Mouse (Mus musculus): ENCODE measurements around the gene Olfr5. TPM values are rescaled to one million over a fixed set of nuclear protein-coding genes. Genes with fewer than 3 reads are reported as not detected.

Olfr5 gene
- total and polyA plus RNA-seq, 2 experiments = not detected

DNA sequence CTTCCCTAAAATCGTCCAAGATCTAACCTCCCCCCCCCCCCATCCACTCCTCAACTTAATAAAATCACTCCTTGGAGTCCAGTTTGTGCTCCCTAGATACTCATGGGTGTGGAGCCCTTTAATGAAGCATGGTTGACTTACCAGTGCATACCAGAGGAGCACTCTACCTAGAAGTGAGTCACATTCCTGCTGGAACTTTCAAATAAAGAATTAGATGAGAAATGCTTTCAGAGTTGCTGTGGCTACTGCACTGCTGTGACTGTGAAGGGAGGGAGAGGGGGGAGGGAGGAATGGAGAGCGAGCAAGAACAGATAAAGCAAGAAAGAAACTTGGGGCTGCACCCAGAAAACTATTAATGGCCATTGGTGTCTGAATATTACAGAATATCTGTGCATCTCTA is 45.6 kb downstream of the Olfr5 start:
- 68% methylated on average over 2 of the region's 2 CpGs for WGBS
- Histone ChIP-seq H3K79me2 (ENCODE audit: control insufficient read depth, insufficient read depth, low read length) (no peaks in the 10 kb centered on the region), H3K27me3 (ENCODE audit: control insufficient read depth, insufficient read depth, low read length) (no peaks in the 10 kb centered on the region), H3K4me3 (ENCODE audit: insufficient read depth, low read depth, low read length) (no peak overlapping the region), H3K36me3 (ENCODE audit: control insufficient read depth, insufficient read depth, low read length) (no peaks in the 10 kb centered on the region), H3K4me1 (ENCODE audit: control insufficient read depth, insufficient read depth, low read length) (no peaks in the 10 kb centered on the region), H3K27ac (replicated peaks; ENCODE audit: insufficient read depth, low read depth, low read length) (no peak overlapping the region), H3K9ac (ENCODE audit: low read depth, low read length) (no peak overlapping the region)
- TF ChIP-seq POLR2A (IDR thresholded peaks at IDR 0.05; ENCODE audit: extremely low read depth, insufficient read depth, low read length) (no peak), CTCF (IDR thresholded peaks at IDR 0.05; ENCODE audit: low read depth, low read length) (no peak)
- DNase-seq (ENCODE audit: extremely low read depth, low read depth, low spot score) = no peak

DNA sequence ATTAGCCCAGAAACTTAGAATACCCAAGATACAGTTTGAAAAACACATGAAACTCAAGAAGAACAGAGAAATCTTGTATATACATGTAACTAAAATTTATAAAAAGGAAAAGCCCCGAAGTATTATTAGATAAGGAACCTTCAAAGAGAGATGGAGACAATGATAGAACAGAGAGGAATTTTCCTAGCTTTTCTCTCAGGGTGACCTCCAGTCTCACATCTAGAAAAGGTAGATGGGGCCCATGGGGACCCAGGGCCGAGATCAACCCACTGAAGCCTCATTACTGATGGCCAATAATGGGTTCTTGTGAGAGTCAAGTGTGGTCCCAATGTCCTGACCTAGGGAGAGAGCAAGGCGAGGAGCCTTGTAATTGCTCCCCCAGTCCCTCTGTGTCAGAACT is 48.4 kb downstream of the Olfr5 start, which contains the start of gene Olfr1344:
TSS of gene Olfr1344 (plus strand) at position 301 of the 400 bp plus-strand sequence.
- WGBS = 62% methylated on average over 3 of the region's 3 CpGs
- H3K27ac ChIP-seq (replicated peaks; ENCODE audit: insufficient read depth, low read depth, low read length) = no peak within 1 kb of the TSS

DNA sequence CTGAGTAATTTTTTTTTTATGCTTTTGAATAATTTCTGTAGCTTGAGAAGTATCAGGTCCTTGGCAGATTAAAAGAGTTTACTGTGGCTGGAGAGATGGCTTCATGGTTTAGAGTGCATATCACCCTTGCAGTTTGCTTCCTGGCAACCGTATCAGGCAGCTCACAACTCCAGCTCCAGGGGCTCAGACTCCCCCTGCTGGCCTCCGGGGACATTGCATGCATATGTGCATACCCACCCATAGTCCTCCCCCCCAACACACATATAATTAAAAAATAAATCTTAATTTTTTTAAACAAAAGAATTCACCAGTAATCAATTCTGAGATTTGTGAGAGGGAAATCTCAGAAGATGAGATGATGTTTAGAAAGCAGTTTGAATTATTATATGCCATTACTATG is 56.4 kb downstream of the Olfr5 start:
- Histone ChIP-seq H3K36me3 (ENCODE audit: control insufficient read depth, insufficient read depth, low read length) (no peaks in the 10 kb centered on the region), H3K79me2 (ENCODE audit: control insufficient read depth, insufficient read depth, low read length) (no peaks in the 10 kb centered on the region), H3K27ac (replicated peaks; ENCODE audit: insufficient read depth, low read depth, low read length) (no peak overlapping the region), H3K4me1 (ENCODE audit: control insufficient read depth, insufficient read depth, low read length) (no peaks in the 10 kb centered on the region), H3K9ac (ENCODE audit: low read depth, low read length) (no peak overlapping the region), H3K27me3 (ENCODE audit: control insufficient read depth, insufficient read depth, low read length) (peaks cover 2% of the 10 kb centered on the region; the same call in 1 of the 2 replicates), H3K4me3 (ENCODE audit: insufficient read depth, low read depth, low read length) (no peak overlapping the region)
- peak; percentile 19 for DNase-seq (ENCODE audit: extremely low read depth, low read depth, low spot score)
- 29% methylated on average over 2 of the region's 2 CpGs for WGBS
- TF ChIP-seq POLR2A (IDR thresholded peaks at IDR 0.05; ENCODE audit: extremely low read depth, insufficient read depth, low read length) (no peak), CTCF (IDR thresholded peaks at IDR 0.05; ENCODE audit: low read depth, low read length) (peak; percentile 86)

More for the DNA sequence above, 48.4 kb downstream of the Olfr5 start, which contains the start of gene Olfr1344:
- Histone ChIP-seq H3K4me3 (ENCODE audit: insufficient read depth, low read depth, low read length) (no peak within 1 kb of the TSS), H3K27me3 (ENCODE audit: control insufficient read depth, insufficient read depth, low read length) (no peaks in the 10 kb centered on the region), H3K36me3 (ENCODE audit: control insufficient read depth, insufficient read depth, low read length) (no peaks in the 10 kb centered on the region), H3K79me2 (ENCODE audit: control insufficient read depth, insufficient read depth, low read length) (no peaks in the 10 kb centered on the region), H3K4me1 (ENCODE audit: control insufficient read depth, insufficient read depth, low read length) (no peaks in the 10 kb centered on the region), H3K9ac (ENCODE audit: low read depth, low read length) (no peak within 1 kb of the TSS)
- TF ChIP-seq CTCF (IDR thresholded peaks at IDR 0.05; ENCODE audit: low read depth, low read length) (no peak), POLR2A (IDR thresholded peaks at IDR 0.05; ENCODE audit: extremely low read depth, insufficient read depth, low read length) (no peak)
- no peak for DNase-seq (ENCODE audit: extremely low read depth, low read depth, low spot score)

DNA sequence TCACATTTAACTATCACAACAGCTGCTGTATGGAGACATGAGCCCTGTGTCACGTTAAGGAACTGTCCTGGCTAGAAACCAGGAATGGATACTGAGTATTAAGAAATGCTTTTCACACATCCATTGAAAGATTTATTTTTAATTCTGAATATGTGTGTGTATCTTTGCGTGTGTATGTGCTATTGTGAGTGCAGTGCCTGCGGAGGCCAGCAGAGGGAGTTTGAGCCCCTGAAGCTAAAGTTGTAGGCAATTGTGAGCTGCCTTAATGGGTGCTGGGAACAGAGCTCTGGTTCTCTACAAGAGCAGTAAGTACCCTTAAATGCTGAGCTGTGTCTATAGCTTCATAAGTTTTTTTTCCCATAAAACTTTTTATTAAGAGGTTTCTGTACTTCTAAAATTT is 57.4 kb downstream of the Olfr5 start:
- Histone ChIP-seq H3K27ac (replicated peaks; ENCODE audit: insufficient read depth, low read depth, low read length) (no peak overlapping the region), H3K4me3 (ENCODE audit: insufficient read depth, low read depth, low read length) (no peak overlapping the region), H3K4me1 (ENCODE audit: control insufficient read depth, insufficient read depth, low read length) (no peaks in the 10 kb centered on the region), H3K36me3 (ENCODE audit: control insufficient read depth, insufficient read depth, low read length) (no peaks in the 10 kb centered on the region), H3K79me2 (ENCODE audit: control insufficient read depth, insufficient read depth, low read length) (no peaks in the 10 kb centered on the region), H3K9ac (ENCODE audit: low read depth, low read length) (no peak overlapping the region), H3K27me3 (ENCODE audit: control insufficient read depth, insufficient read depth, low read length) (peaks cover 2% of the 10 kb centered on the region; the same call in 1 of the 2 replicates)
- WGBS = 92% methylated on average over 3 of the region's 3 CpGs
- TF ChIP-seq CTCF (IDR thresholded peaks at IDR 0.05; ENCODE audit: low read depth, low read length) (peak; percentile 21; the same call in 1 of the 2 replicates), POLR2A (IDR thresholded peaks at IDR 0.05; ENCODE audit: extremely low read depth, insufficient read depth, low read length) (no peak)
- no peak for DNase-seq (ENCODE audit: extremely low read depth, low read depth, low spot score)

Other genes with a start within 250 kb of the Olfr5 start
- not detected in 2 replicates for gene Epp13, start 234.2 kb downstream of the Olfr5 start, total RNA-seq (2014; rRNA removed)
- gene Epp13, start 234.2 kb downstream of the Olfr5 start, polyA plus RNA-seq (2012; rRNA removed) = not detected in 2 replicates
- gene Zfp667, start 200.4 kb downstream of the Olfr5 start, total RNA-seq (2014; rRNA removed) = 1.5 and 1.6 TPM in 2 replicates
- 0.21 and 0.43 TPM in 2 replicates for gene Zfp667, start 200.4 kb downstream of the Olfr5 start, polyA plus RNA-seq (2012; rRNA removed)
- gene Zfp583, start 155.7 kb downstream of the Olfr5 start, total RNA-seq (2014; rRNA removed) = 0.27 and 0.28 TPM in 2 replicates
- gene Zfp583, start 155.7 kb downstream of the Olfr5 start, polyA plus RNA-seq (2012; rRNA removed) = 0.05 TPM in 1 of 2 replicates, not detected in the other
- gene Gm3854, start 143.2 kb downstream of the Olfr5 start, total RNA-seq (2014; rRNA removed) = under 0.01 and 0.07 TPM in 2 replicates
- not detected in 2 replicates for gene Gm3854, start 143.2 kb downstream of the Olfr5 start, polyA plus RNA-seq (2012; rRNA removed)
- gene Zfp78, start 123.7 kb downstream of the Olfr5 start, total RNA-seq (2014; rRNA removed) = 0.74 and 1.3 TPM in 2 replicates
- gene Zfp78, start 123.7 kb downstream of the Olfr5 start, polyA plus RNA-seq (2012; rRNA removed) = 0.21 and 0.68 TPM in 2 replicates
- 1.2 and 1.9 TPM in 2 replicates for gene Zfp28, start 103.6 kb downstream of the Olfr5 start, total RNA-seq (2014; rRNA removed)
- gene Zfp28, start 103.6 kb downstream of the Olfr5 start, polyA plus RNA-seq (2012; rRNA removed) = 0.21 and 0.51 TPM in 2 replicates
- gene Smim17, start 88.2 kb downstream of the Olfr5 start, total RNA-seq (2014; rRNA removed) = not detected in 2 replicates
- not detected in 2 replicates for gene Smim17, start 88.2 kb downstream of the Olfr5 start, polyA plus RNA-seq (2012; rRNA removed)
- gene Gm20715, start 76.7 kb downstream of the Olfr5 start, total RNA-seq (2014; rRNA removed) = not detected in 2 replicates
- not detected in 2 replicates for gene Gm20715, start 76.7 kb downstream of the Olfr5 start, polyA plus RNA-seq (2012; rRNA removed)
- not detected in 2 replicates for gene Olfr1344, start 48.3 kb downstream of the Olfr5 start, total RNA-seq (2014; rRNA removed)
- gene Olfr1344, start 48.3 kb downstream of the Olfr5 start, polyA plus RNA-seq (2012; rRNA removed) = not detected in 2 replicates
- gene Olfr1336, start 30.8 kb downstream of the Olfr5 start, total RNA-seq (2014; rRNA removed) = not detected in 2 replicates
- not detected in 2 replicates for gene Olfr1336, start 30.8 kb downstream of the Olfr5 start, polyA plus RNA-seq (2012; rRNA removed)
- not detected in 2 replicates for gene Olfr1346, start 19.8 kb downstream of the Olfr5 start, total RNA-seq (2014; rRNA removed)
- not detected in 2 replicates for gene Olfr1346, start 19.8 kb downstream of the Olfr5 start, polyA plus RNA-seq (2012; rRNA removed)
- not detected in 2 replicates for gene Olfr1347, start 12.8 kb upstream of the Olfr5 start, total RNA-seq (2014; rRNA removed)
- gene Olfr1347, start 12.8 kb upstream of the Olfr5 start, polyA plus RNA-seq (2012; rRNA removed) = not detected in 2 replicates
- not detected in 2 replicates for gene Olfr1348, start 21.8 kb upstream of the Olfr5 start, total RNA-seq (2014; rRNA removed)
- not detected in 2 replicates for gene Olfr1348, start 21.8 kb upstream of the Olfr5 start, polyA plus RNA-seq (2012; rRNA removed)
- gene Olfr1349, start 36.0 kb upstream of the Olfr5 start, total RNA-seq (2014; rRNA removed) = not detected in 2 replicates
- not detected in 2 replicates for gene Olfr1349, start 36.0 kb upstream of the Olfr5 start, polyA plus RNA-seq (2012; rRNA removed)
- gene Olfr1350, start 77.9 kb upstream of the Olfr5 start, total RNA-seq (2014; rRNA removed) = not detected in 2 replicates
- gene Olfr1350, start 77.9 kb upstream of the Olfr5 start, polyA plus RNA-seq (2012; rRNA removed) = not detected in 2 replicates
- under 0.01 and 0.07 TPM in 2 replicates for gene Zim1, start 209.5 kb upstream of the Olfr5 start, total RNA-seq (2014; rRNA removed)
- gene Zim1, start 209.5 kb upstream of the Olfr5 start, polyA plus RNA-seq (2012; rRNA removed) = 0.01 TPM in 1 of 2 replicates, not detected in the other
- gene Peg3, start 243.5 kb upstream of the Olfr5 start, total RNA-seq (2014; rRNA removed) = 3.8 and 4.2 TPM in 2 replicates
- 1.00 and 1.7 TPM in 2 replicates for gene Peg3, start 243.5 kb upstream of the Olfr5 start, polyA plus RNA-seq (2012; rRNA removed)
- under 0.01 and 0.09 TPM in 2 replicates for gene Usp29, start 243.6 kb upstream of the Olfr5 start, total RNA-seq (2014; rRNA removed)
- not detected in 2 replicates for gene Usp29, start 243.6 kb upstream of the Olfr5 start, polyA plus RNA-seq (2012; rRNA removed)